Mouse (Mus musculus): Measurements from ENCODE around the gene Bhmt2. TPM values are rescaled to one million over a fixed set of nuclear protein-coding genes. Genes with fewer than 3 reads are reported as not detected.

Bhmt2 gene
- polyA plus RNA-seq, 1 experiment from 2014 or later: 50.2 TPM

- no peak overlapping the region for H3K4me3 ChIP-seq (ENCODE audit: low read depth, low read length)
- no peak overlapping the region for H3K27ac ChIP-seq (ENCODE audit: low read length)
- H3K36me3 ChIP-seq (ENCODE audit: control insufficient read depth, insufficient read depth): no peaks in the 10 kb centered on the region
- H3K9me3 ChIP-seq (replicated peaks; ENCODE audit: control insufficient read depth, low read length): no peaks in the 10 kb centered on the region
- WGBS (ENCODE audit: insufficient replicate concordance): 70% methylated on average over 13 of the region's 13 CpGs
- H3K27me3 ChIP-seq (ENCODE audit: control insufficient read depth, insufficient read depth, low read depth, low read length): no peaks in the 10 kb centered on the region
- no peak overlapping the region for H3K9ac ChIP-seq (ENCODE audit: low read depth, low read length)
- ATAC-seq (ENCODE audit: low read depth): no peak
- no peaks in the 10 kb centered on the region for H3K4me1 ChIP-seq (ENCODE audit: control insufficient read depth, low read depth, low read length)
- no peak overlapping the region for H3K4me2 ChIP-seq (ENCODE audit: low read depth, low read length)
Observed at GRCm38 (mm10) chr13:93606868-93607578, 67.1 kb downstream of the Bhmt2 start.

Other genes starting within 250 kb of the Bhmt2 start
- gene Jmy, start 174.5 kb downstream of the Bhmt2 start, polyA plus RNA-seq (2015; fragmentation: Nextera tagmentation; extraction: Ambion mirVana): 1.3 TPM in 2 replicates
- 188 and 196 TPM in 2 replicates for gene Bhmt, start 36.3 kb downstream of the Bhmt2 start, polyA plus RNA-seq (2015; fragmentation: Nextera tagmentation; extraction: Ambion mirVana)
- gene Dmgdh, start 131 bp upstream of the Bhmt2 start, polyA plus RNA-seq (2015; fragmentation: Nextera tagmentation; extraction: Ambion mirVana): 20.7 and 24.3 TPM in 2 replicates
- gene Arsb, start 97.3 kb upstream of the Bhmt2 start, polyA plus RNA-seq (2015; fragmentation: Nextera tagmentation; extraction: Ambion mirVana): 3.7 and 5.5 TPM in 2 replicates

All from liver, embryonic 16.5 days (tissue).